Mouse (Mus musculus) olfactory bulb, adult 2 months (tissue): ENCODE measurements around the gene Pqbp1.

Experiments
- CTCF ChIP-seq: fragments of 200-500 bp; IDR thresholded peaks from 2 replicates; pipeline ENCODE4 v1.5.1; 2012; ENCODE audit warnings: low read depth, mild to moderate bottlenecking, low read length, moderate library complexity; ENCODE audit not compliant: insufficient read depth
- POLR2A ChIP-seq: fragments of 200-500 bp; IDR thresholded peaks from 2 replicates; pipeline ENCODE4 v1.6.1; 2012; ENCODE audit warnings: mild to moderate bottlenecking, low read depth, low read length, moderate library complexity; ENCODE audit not compliant: insufficient read depth

GRCm38 (mm10) chrX:7878495-7878894 lies 20.6 kb downstream of the Pqbp1 start:
- TF ChIP-seq POLR2A (no peak), CTCF (no peak)
